Mouse (Mus musculus) brain, embryonic 18.5 days (tissue): Measurements from ENCODE around the gene Rgl3.

ENCODE experiments used
- DNase-seq: peaks from one replicate; pipeline ENCODE4 v3.0.0-alpha.2; 2012; ENCODE audit warnings: low read depth, low spot score

The Rgl3 gene

GRCm38 (mm10) chr9:21983911-21984310 is 5.3 kb downstream of the Rgl3 start:
- DNase-seq, result no peak

GRCm38 (mm10) chr9:21978398-21979128 is 10.7 kb downstream of the Rgl3 start:
- no peak for DNase-seq

- DNase-seq, result no peak
Observed at GRCm38 (mm10) chr9:21977972-21978371, 11.3 kb downstream of the Rgl3 start.

GRCm38 (mm10) chr9:21977331-21977730 is 11.9 kb downstream of the Rgl3 start:
- DNase-seq, result no peak

GRCm38 (mm10) chr9:21976626-21977175 is 12.5 kb downstream of the Rgl3 start:
- DNase-seq, result no peak

GRCm38 (mm10) chr9:21969304-21969703 is 19.9 kb downstream of the Rgl3 start:
- DNase-seq, result no peak

GRCm38 (mm10) chr9:21968883-21969282 is 20.4 kb downstream of the Rgl3 start:
- no peak for DNase-seq

- no peak for DNase-seq
Observed at GRCm38 (mm10) chr9:21963417-21963816, 25.8 kb downstream of the Rgl3 start, which contains the start of gene Epor. Gene Epor, minus strand, starts transcription at chr9:21963506.

GRCm38 (mm10) chr9:21962416-21963059 is 26.7 kb downstream of the Rgl3 start:
- no peak for DNase-seq

- DNase-seq, result no peak
Observed at GRCm38 (mm10) chr9:21962010-21962409, 27.2 kb downstream of the Rgl3 start.

GRCm38 (mm10) chr9:21961366-21961980 is 27.8 kb downstream of the Rgl3 start:
- no peak for DNase-seq

GRCm38 (mm10) chr9:21960558-21961208 is 28.6 kb downstream of the Rgl3 start:
- DNase-seq, result no peak

GRCm38 (mm10) chr9:21960135-21960534 is 29.1 kb downstream of the Rgl3 start:
- DNase-seq, result no peak

- no peak for DNase-seq
Observed at GRCm38 (mm10) chr9:21959244-21959643, 30.0 kb downstream of the Rgl3 start.

- DNase-seq, result no peak
Observed at GRCm38 (mm10) chr9:21958372-21958771, 30.9 kb downstream of the Rgl3 start.

GRCm38 (mm10) chr9:21955570-21956281 is 33.5 kb downstream of the Rgl3 start, which contains the start of gene Swsap1:
Gene Swsap1, plus strand, starts transcription at chr9:21955755.
- peak; percentile 98 for DNase-seq

GRCm38 (mm10) chr9:21955225-21955569 is 34.0 kb downstream of the Rgl3 start:
- DNase-seq, result no peak

- no peak for DNase-seq
Observed at GRCm38 (mm10) chr9:21954635-21955034, 34.6 kb downstream of the Rgl3 start.

GRCm38 (mm10) chr9:21953600-21953999 is 35.6 kb downstream of the Rgl3 start:
- DNase-seq, result peak; percentile 75

- DNase-seq, result no peak
Observed at GRCm38 (mm10) chr9:21951977-21952376, 37.3 kb downstream of the Rgl3 start.

GRCm38 (mm10) chr9:21950322-21950721 is 38.9 kb downstream of the Rgl3 start:
- DNase-seq, result no peak
